Mouse (Mus musculus): ENCODE data around the gene Pah. TPM values are rescaled to one million over a fixed set of nuclear protein-coding genes. Genes with fewer than 3 reads are reported as not detected.
A peak's percentile ranks its signal among the peaks of the same experiment; 100 is the strongest.

Gene Pah
- polyA plus RNA-seq, 1 experiment from 2014 or later: not detected

GRCm38 (mm10) chr10:87492661-87493551 is 28.7 kb upstream of the Pah start:
- peak; percentile 20 for DNase-seq (ENCODE audit: low spot score)
- H3K4me3 ChIP-seq (ENCODE audit: low read depth, low read length): peak overlapping the region; percentile 45
- no peaks in the 10 kb centered on the region for H3K36me3 ChIP-seq (ENCODE audit: insufficient read depth, low read length)
- peaks cover 60% of the 10 kb centered on the region for H3K27me3 ChIP-seq (replicated peaks; ENCODE audit: insufficient read depth, low read length)
- H3K4me2 ChIP-seq (replicated peaks; ENCODE audit: low read depth, low read length): peak overlapping the region; percentile 85
- peak; percentile 55 for ATAC-seq
- no peaks in the 10 kb centered on the region; the same call in 1 of the 2 replicates for H3K4me1 ChIP-seq (ENCODE audit: insufficient read depth, low read depth, low read length)
- no peaks in the 10 kb centered on the region for H3K9me3 ChIP-seq (ENCODE audit: low read length)
- TF ChIP-seq CTCF (IDR thresholded peaks at IDR 0.05) (no peak), EP300 (IDR thresholded peaks at IDR 0.05) (no peak)
- 0% methylated on average over 55 of the region's 90 CpGs for WGBS
- no peak overlapping the region for H3K9ac ChIP-seq (replicated peaks; ENCODE audit: low read depth)
- no peak overlapping the region for H3K27ac ChIP-seq (ENCODE audit: low read length)

- no peaks in the 10 kb centered on the region; the same call in 1 of the 2 replicates for H3K4me1 ChIP-seq (ENCODE audit: insufficient read depth, low read depth, low read length)
- WGBS: 0% methylated on average over 23 of the region's 34 CpGs
- DNase-seq (ENCODE audit: low spot score) (no peak), ATAC-seq (0 out of 2 replicates have a peak, but pooled peaks have one; percentile 6)
- TF ChIP-seq EP300 (IDR thresholded peaks at IDR 0.05) (no peak), CTCF (IDR thresholded peaks at IDR 0.05) (no peak)
- H3K9ac ChIP-seq (replicated peaks; ENCODE audit: low read depth): no peak within 1 kb of the TSS
- peaks cover 54% of the 10 kb centered on the region for H3K27me3 ChIP-seq (replicated peaks; ENCODE audit: insufficient read depth, low read length)
- peak within 1 kb of the TSS; percentile 85 for H3K4me2 ChIP-seq (replicated peaks; ENCODE audit: low read depth, low read length)
- H3K36me3 ChIP-seq (ENCODE audit: insufficient read depth, low read length): no peaks in the 10 kb centered on the region
- no peaks in the 10 kb centered on the region for H3K9me3 ChIP-seq (ENCODE audit: low read length)
- no peak within 1 kb of the TSS for H3K27ac ChIP-seq (ENCODE audit: low read length)
- H3K4me3 ChIP-seq (ENCODE audit: low read depth, low read length): peak within 1 kb of the TSS; percentile 45
Measured at GRCm38 (mm10) chr10:87493576-87493975, 28.0 kb upstream of the Pah start, which contains the start of gene Ascl1. Ascl1 (minus strand) TSS chr10:87493660.

GRCm38 (mm10) chr10:87494176-87494575 is 27.4 kb upstream of the Pah start:
- H3K4me1 ChIP-seq (ENCODE audit: insufficient read depth, low read depth, low read length): no peaks in the 10 kb centered on the region; the same call in 1 of the 2 replicates
- no peak overlapping the region for H3K4me2 ChIP-seq (replicated peaks; ENCODE audit: low read depth, low read length)
- no peak overlapping the region for H3K9ac ChIP-seq (replicated peaks; ENCODE audit: low read depth)
- no peak for TF ChIP-seq CTCF (IDR thresholded peaks at IDR 0.05)
- no peak for TF ChIP-seq EP300 (IDR thresholded peaks at IDR 0.05)
- no peaks in the 10 kb centered on the region for H3K9me3 ChIP-seq (ENCODE audit: low read length)
- WGBS: 4% methylated on average over 4 of the region's 4 CpGs
- peaks cover 52% of the 10 kb centered on the region for H3K27me3 ChIP-seq (replicated peaks; ENCODE audit: insufficient read depth, low read length)
- no peak overlapping the region for H3K4me3 ChIP-seq (ENCODE audit: low read depth, low read length)
- no peaks in the 10 kb centered on the region for H3K36me3 ChIP-seq (ENCODE audit: insufficient read depth, low read length)
- ATAC-seq (no peak), DNase-seq (ENCODE audit: low spot score) (no peak)
- no peak overlapping the region for H3K27ac ChIP-seq (ENCODE audit: low read length)

- WGBS: 1% methylated on average over 18 of the region's 18 CpGs
- H3K4me3 ChIP-seq (ENCODE audit: low read depth, low read length): no peak overlapping the region
- ATAC-seq: peak; percentile 41; the same call in 1 of the 2 replicates
Measured at GRCm38 (mm10) chr10:87494596-87494995, 27.0 kb upstream of the Pah start.

GRCm38 (mm10) chr10:87497056-87497455 is 24.5 kb upstream of the Pah start:
- no peak overlapping the region for H3K4me3 ChIP-seq (ENCODE audit: low read depth, low read length)
- WGBS: 74% methylated on average over 2 of the region's 2 CpGs
- no peak overlapping the region for H3K4me2 ChIP-seq (replicated peaks; ENCODE audit: low read depth, low read length)
- no peak for TF ChIP-seq EP300 (IDR thresholded peaks at IDR 0.05)
- no peak for TF ChIP-seq CTCF (IDR thresholded peaks at IDR 0.05)
- H3K4me1 ChIP-seq (ENCODE audit: insufficient read depth, low read depth, low read length): no peaks in the 10 kb centered on the region; the same call in 1 of the 2 replicates
- no peaks in the 10 kb centered on the region for H3K36me3 ChIP-seq (ENCODE audit: insufficient read depth, low read length)
- no peaks in the 10 kb centered on the region for H3K9me3 ChIP-seq (ENCODE audit: low read length)
- H3K27ac ChIP-seq (ENCODE audit: low read length): no peak overlapping the region
- no peak for ATAC-seq
- DNase-seq (ENCODE audit: low spot score): no peak
- no peak overlapping the region for H3K9ac ChIP-seq (replicated peaks; ENCODE audit: low read depth)
- H3K27me3 ChIP-seq (replicated peaks; ENCODE audit: insufficient read depth, low read length): peaks cover 41% of the 10 kb centered on the region

More at GRCm38 (mm10) chr10:87494596-87494995, 27.0 kb upstream of the Pah start:
- H3K27ac ChIP-seq (ENCODE audit: low read length): no peak overlapping the region
- H3K36me3 ChIP-seq (ENCODE audit: insufficient read depth, low read length): no peaks in the 10 kb centered on the region
- H3K4me1 ChIP-seq (ENCODE audit: insufficient read depth, low read depth, low read length): no peaks in the 10 kb centered on the region; the same call in 1 of the 2 replicates
- peak; percentile 16 for DNase-seq (ENCODE audit: low spot score)
- peaks cover 48% of the 10 kb centered on the region for H3K27me3 ChIP-seq (replicated peaks; ENCODE audit: insufficient read depth, low read length)
- H3K4me2 ChIP-seq (replicated peaks; ENCODE audit: low read depth, low read length): no peak overlapping the region
- TF ChIP-seq EP300 (IDR thresholded peaks at IDR 0.05) (no peak), CTCF (IDR thresholded peaks at IDR 0.05) (no peak)
- no peaks in the 10 kb centered on the region for H3K9me3 ChIP-seq (ENCODE audit: low read length)
- H3K9ac ChIP-seq (replicated peaks; ENCODE audit: low read depth): no peak overlapping the region

GRCm38 (mm10) chr10:87500926-87501658 is 20.5 kb upstream of the Pah start:
- H3K27ac ChIP-seq (ENCODE audit: low read length): no peak overlapping the region
- H3K4me3 ChIP-seq (ENCODE audit: low read depth, low read length): no peak overlapping the region
- H3K4me2 ChIP-seq (replicated peaks; ENCODE audit: low read depth, low read length): no peak overlapping the region
- peaks cover 5% of the 10 kb centered on the region; the same call in 1 of the 2 replicates for H3K27me3 ChIP-seq (replicated peaks; ENCODE audit: insufficient read depth, low read length)
- no peak overlapping the region for H3K9ac ChIP-seq (replicated peaks; ENCODE audit: low read depth)
- no peaks in the 10 kb centered on the region for H3K9me3 ChIP-seq (ENCODE audit: low read length)
- ATAC-seq: no peak
- 21% methylated on average over 20 of the region's 20 CpGs for WGBS
- no peak for DNase-seq (ENCODE audit: low spot score)
- TF ChIP-seq CTCF (IDR thresholded peaks at IDR 0.05) (no peak), EP300 (IDR thresholded peaks at IDR 0.05) (no peak)
- no peaks in the 10 kb centered on the region for H3K36me3 ChIP-seq (ENCODE audit: insufficient read depth, low read length)
- H3K4me1 ChIP-seq (ENCODE audit: insufficient read depth, low read depth, low read length): no peaks in the 10 kb centered on the region

Measured in lung, postnatal 0 days (tissue).